Mouse (Mus musculus) hindbrain, embryonic 13.5 days (tissue): Measurements from ENCODE around the gene Gm49355. TPM values are rescaled to one million over a fixed set of nuclear protein-coding genes. Genes with fewer than 3 reads are reported as not detected.
A peak's percentile ranks its signal among the peaks of the same experiment; 100 is the strongest.

ENCODE experiments used
- ATAC-seq: fragments of 200-750 bp; cut with Nextera tagmentation; 2 replicates; pipeline ENCODE4 v1.8.0; 2017; ENCODE audit warnings: moderate TSS enrichment; ENCODE audit not compliant: low FRiP score
- H3K27ac ChIP-seq: fragments of 300-500 bp; sonication (generic); 2 replicates; pipeline ENCODE4 v1.5.1; 2015; ENCODE audit warnings: inconsistent platforms, mild to moderate bottlenecking, moderate library complexity
- H3K27me3 ChIP-seq: fragments of 300-500 bp; sonication (generic); 2 replicates; pipeline ENCODE4 v1.6.1; 2015; ENCODE audit warnings: mild to moderate bottlenecking, inconsistent platforms
- H3K36me3 ChIP-seq: fragments of 300-500 bp; sonication (generic); 2 replicates; pipeline ENCODE4 v1.6.1; 2015; ENCODE audit warnings: mild to moderate bottlenecking, inconsistent platforms
- H3K4me1 ChIP-seq: fragments of 300-500 bp; sonication (generic); replicated peaks from 2 replicates; pipeline ENCODE4 v1.6.1; 2015; ENCODE audit warnings: inconsistent platforms
- H3K4me2 ChIP-seq: fragments of 300-500 bp; sonication (generic); 2 replicates; pipeline ENCODE4 v1.6.1; 2015; ENCODE audit warnings: inconsistent platforms, mild to moderate bottlenecking, moderate library complexity
- H3K4me3 ChIP-seq: fragments of 300-500 bp; sonication (generic); 2 replicates; pipeline ENCODE4 v1.5.1; 2015; ENCODE audit warnings: mild to moderate bottlenecking, inconsistent platforms
- H3K9ac ChIP-seq: fragments of 300-500 bp; sonication (generic); 2 replicates; pipeline ENCODE4 v1.6.1; 2015; ENCODE audit warnings: mild to moderate bottlenecking, inconsistent platforms
- H3K9me3 ChIP-seq: fragments of 300-500 bp; sonication (generic); 2 replicates; pipeline ENCODE4 v1.6.1; 2016; ENCODE audit warnings: inconsistent platforms
- WGBS: fragments of 180-500 bp; shearing (Covaris S2); methylation state at CpG from one replicate; pipeline ENCODE4 v1.1.7; 2015; 5-methylcytosine and 5-hydroxymethylcytosine counted together
- polyA plus RNA-seq: library from polyadenylated mRNA; unstranded; fragments of >200 nt; fragmentation: Nextera tagmentation; extraction: Ambion mirVana; gene quantifications from 2 replicates; pipeline ENCODE4 v1.2.1, GENCODE M21; 2015

Gm49355 gene
- polyA plus RNA-seq, 1 experiment from 2014 or later = not detected

DNA sequence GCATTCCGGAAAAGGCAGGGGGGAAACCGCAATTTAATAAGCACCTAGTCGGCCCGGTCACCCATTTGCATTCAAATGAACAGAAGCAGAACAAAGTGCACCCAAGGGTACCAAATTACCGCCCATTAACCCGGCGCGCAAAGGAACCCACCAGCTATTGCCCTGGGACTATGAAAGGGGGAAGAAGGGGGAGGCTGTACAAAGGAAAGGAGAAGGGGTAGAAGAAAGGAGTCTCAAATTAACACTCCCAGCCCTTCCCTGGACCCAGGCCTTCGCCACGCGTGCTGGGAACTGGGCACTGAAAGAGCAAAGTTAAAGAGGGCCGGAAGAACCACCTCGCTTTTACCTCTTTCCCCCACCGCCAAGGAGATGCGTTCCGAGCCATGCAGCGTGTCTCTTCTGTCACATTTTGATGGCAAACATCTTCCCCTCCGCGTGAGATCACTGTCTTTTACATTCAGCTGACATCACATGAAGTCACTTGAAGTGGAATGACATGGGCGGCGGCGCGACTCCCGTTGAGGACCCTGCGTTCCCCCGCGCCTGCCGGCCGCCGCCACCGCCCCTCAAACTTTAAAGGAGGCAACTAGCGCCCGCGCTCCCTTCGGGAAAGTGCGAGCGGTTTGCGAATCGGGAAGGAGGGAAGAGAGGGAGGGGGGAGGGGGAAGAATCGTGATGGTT is 61.6 kb downstream of the Gm49355 start:
- Histone ChIP-seq H3K27me3 (peaks cover 100% of the 10 kb centered on the region), H3K4me3 (no peak overlapping the region), H3K4me1 (peaks cover 22% of the 10 kb centered on the region), H3K4me2 (peak overlapping the region; percentile 8; the same call in 1 of the 2 replicates), H3K27ac (no peak overlapping the region), H3K9ac (no peak overlapping the region), H3K36me3 (no peaks in the 10 kb centered on the region), H3K9me3 (no peaks in the 10 kb centered on the region)
- under 1% methylated on average over 40 of the region's 40 CpGs for WGBS
- ATAC-seq = no peak

DNA sequence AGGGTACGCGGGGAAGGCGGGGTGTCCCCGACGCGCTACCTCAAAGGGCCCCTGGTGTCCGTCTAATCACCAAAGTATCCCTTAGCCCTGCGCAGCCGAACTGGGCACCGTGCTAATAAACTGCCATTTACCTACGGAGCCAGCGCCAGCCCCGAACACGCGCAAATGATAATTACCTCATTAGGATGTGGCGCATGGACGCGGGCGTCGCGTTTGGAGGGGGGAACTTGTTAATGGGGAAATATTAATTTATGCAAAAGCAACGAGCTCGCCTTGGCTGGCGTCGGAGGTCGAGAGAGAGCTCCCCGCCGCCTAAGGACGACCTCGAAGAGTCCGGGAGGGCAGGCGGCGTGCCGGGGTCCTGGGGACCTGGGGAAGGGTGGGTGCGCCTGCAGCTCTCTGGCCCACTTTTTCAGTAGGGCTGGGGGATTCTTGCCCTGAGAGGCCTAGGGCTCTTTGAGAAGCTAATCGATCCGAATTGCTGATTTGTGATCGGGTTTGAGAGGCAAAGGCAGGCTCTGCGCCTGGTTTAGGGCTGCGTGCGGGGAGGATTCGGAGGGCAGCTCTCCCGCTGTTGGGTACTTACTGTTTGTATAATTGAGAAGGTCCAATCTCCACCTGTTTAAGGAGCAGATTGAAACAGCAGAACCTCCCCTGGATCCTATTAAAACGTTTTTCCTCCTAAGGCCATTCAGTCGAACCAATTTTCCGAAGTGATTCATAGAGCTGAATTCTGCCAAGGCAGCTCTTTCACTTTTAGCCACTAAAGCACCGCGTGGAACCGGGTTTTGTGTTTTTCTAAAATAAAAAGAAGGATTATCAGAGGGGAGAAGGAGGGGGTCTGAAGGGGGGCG is 62.5 kb downstream of the Gm49355 start:
- under 1% methylated on average over 50 of the region's 50 CpGs for WGBS
- H3K9me3 ChIP-seq = no peaks in the 10 kb centered on the region
- no peak overlapping the region for H3K9ac ChIP-seq
- H3K36me3 ChIP-seq = no peaks in the 10 kb centered on the region
- H3K4me3 ChIP-seq = peak overlapping the region; percentile 4; the same call in 1 of the 2 replicates
- peaks cover 100% of the 10 kb centered on the region for H3K27me3 ChIP-seq
- H3K4me2 ChIP-seq = 0 out of 2 replicates have a peak overlapping the region, but pooled peaks have one; percentile 8
- H3K4me1 ChIP-seq = peaks cover 22% of the 10 kb centered on the region
- no peak overlapping the region for H3K27ac ChIP-seq
- ATAC-seq = no peak

DNA sequence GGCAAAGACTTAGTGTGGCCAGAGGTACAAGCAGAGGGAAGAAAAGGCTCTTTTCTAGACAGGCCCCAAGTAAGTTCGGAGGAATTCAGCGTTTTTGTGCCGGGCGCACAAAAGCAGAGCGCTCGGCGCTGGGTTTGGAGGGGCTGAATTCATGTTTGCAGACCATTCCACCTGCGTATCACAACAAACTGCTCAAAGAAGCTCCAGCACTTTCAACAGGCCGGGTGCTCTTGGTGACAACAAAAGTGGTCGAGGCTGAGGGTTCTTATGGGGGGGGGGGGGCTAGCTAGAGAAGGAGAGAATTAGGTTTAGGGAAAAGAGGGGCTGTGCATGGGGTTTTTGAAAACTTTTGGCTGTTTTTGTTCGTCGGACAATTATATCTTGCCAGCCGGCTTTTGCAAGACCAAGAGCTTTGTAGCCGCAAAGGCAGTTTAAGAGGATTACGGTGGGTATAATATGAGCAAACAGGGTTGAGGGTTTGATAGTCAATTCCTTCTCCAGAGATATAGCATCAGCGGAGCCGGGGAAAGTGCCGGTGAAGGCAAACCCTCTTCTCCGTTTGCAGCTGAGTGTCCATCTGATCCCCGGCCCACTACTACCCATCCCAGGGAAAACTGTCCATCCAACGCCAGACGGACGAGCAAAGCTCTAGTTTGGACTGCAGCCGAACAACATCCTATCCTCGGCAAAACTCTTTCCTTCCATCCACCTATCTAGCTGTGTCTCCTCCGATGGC is 63.3 kb downstream of the Gm49355 start:
- no peak overlapping the region for H3K9ac ChIP-seq
- no peak overlapping the region for H3K4me3 ChIP-seq
- H3K36me3 ChIP-seq = no peaks in the 10 kb centered on the region
- H3K9me3 ChIP-seq = no peaks in the 10 kb centered on the region
- H3K4me2 ChIP-seq = no peak overlapping the region
- no peak overlapping the region for H3K27ac ChIP-seq
- WGBS = under 1% methylated on average over 26 of the region's 26 CpGs
- peaks cover 20% of the 10 kb centered on the region for H3K4me1 ChIP-seq
- ATAC-seq = no peak
- H3K27me3 ChIP-seq = peaks cover 100% of the 10 kb centered on the region

DNA sequence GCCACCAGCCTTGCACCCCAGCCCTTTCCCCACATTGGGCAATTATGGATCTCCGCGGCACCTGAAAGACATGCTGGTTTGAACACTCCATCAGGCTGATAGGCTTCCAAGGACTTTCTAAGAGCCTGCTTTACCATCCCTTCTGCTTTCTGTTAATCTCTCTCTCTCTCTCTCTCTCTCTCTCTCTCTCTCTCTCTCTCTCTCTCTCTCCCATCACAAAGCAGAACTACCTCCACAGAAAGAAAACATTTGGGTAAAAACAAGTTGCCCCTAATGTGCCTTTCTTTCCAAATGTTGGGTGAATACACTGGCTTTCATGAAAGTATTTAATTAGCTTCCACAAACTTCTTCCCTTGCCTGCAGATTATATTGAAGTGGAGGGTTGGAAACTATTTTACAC is 64.3 kb downstream of the Gm49355 start, which contains the start of gene Fezf2:
Gene Fezf2, minus strand, starts transcription at position 101 of the 400 bp plus-strand sequence.
- Histone ChIP-seq H3K9ac (no peak within 1 kb of the TSS), H3K4me1 (peaks cover 20% of the 10 kb centered on the region), H3K4me2 (no peak within 1 kb of the TSS), H3K36me3 (no peaks in the 10 kb centered on the region), H3K4me3 (no peak within 1 kb of the TSS), H3K27me3 (peaks cover 99% of the 10 kb centered on the region), H3K9me3 (no peaks in the 10 kb centered on the region), H3K27ac (no peak within 1 kb of the TSS)
- no peak for ATAC-seq
- WGBS = 10% methylated on average over 2 of the region's 2 CpGs

DNA sequence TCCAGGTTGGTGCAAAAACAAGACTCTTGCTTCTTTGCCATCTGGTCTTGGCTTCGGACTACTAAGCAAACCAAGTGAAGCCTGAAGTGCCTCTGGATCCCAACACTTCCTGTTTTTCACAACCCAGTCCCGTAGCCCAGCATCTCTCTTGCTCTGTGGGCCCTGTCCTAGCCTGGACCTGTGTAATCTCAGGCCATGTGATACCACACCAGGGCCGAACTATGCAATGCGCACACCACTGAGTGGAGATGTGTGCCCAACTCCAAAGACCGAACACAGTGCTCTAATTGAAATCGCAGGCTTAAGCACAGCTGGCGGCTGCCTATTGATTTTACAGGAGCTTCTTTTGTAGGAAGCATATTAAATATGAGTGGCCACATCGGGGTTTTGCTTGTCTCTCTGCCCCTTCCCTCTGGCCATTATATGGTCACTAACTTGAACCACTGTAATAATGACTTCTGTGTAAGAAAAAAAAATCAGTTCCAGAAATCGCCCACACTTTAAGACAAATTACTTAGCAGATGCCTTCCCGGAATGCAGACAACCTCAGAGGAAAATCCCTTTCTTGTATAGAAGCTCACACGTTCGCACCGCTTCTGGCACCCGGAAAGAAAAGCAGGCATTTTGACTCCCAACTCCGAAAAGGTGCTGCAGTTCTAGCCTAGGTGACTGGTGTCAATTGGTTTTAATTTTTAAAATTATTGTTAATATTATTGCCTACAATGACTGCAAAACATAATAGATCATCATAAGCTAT is 65.7 kb downstream of the Gm49355 start:
- WGBS = 2% methylated on average over 15 of the region's 15 CpGs
- H3K4me2 ChIP-seq = no peak overlapping the region
- H3K4me1 ChIP-seq = peaks cover 18% of the 10 kb centered on the region
- no peaks in the 10 kb centered on the region for H3K9me3 ChIP-seq
- peaks cover 99% of the 10 kb centered on the region for H3K27me3 ChIP-seq
- no peaks in the 10 kb centered on the region for H3K36me3 ChIP-seq
- H3K9ac ChIP-seq = no peak overlapping the region
- no peak overlapping the region for H3K4me3 ChIP-seq
- no peak for ATAC-seq
- H3K27ac ChIP-seq = no peak overlapping the region

DNA sequence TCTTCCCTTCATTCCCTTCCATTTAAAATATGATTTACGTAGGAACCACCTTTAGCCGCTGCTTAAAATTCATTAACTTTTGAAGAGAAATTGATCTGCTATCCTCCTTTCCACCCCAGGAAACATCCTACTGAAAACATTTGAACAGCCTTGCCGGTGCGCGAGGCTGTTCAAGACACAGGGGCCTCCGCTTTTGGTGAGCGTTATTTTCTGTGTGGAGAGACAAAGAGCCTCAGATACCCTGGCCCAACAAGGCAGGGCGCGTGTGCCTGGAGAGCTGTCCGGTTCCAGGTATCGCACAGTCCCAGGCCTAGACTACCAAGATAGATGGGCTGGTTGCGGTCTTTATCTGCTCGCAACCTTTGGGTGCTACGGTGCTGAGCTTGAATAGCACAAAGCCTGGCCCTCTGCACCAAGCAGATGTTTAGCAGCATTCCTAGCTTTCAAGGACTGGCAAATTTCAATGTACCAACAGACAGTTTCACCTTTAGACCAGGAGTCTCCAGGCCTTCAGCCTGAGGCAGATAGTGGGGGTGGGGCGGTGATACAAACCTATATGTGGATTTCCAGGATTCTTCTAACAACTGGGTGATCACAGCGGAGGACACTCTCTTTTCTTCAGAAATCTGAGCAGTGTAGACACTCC is 66.6 kb downstream of the Gm49355 start:
- Histone ChIP-seq H3K27me3 (peaks cover 98% of the 10 kb centered on the region), H3K36me3 (no peaks in the 10 kb centered on the region), H3K27ac (no peak overlapping the region), H3K4me3 (no peak overlapping the region), H3K9me3 (no peaks in the 10 kb centered on the region), H3K9ac (no peak overlapping the region), H3K4me1 (peaks cover 9% of the 10 kb centered on the region), H3K4me2 (no peak overlapping the region)
- ATAC-seq = no peak
- 4% methylated on average over 16 of the region's 16 CpGs for WGBS

Other genes with a start within 250 kb of the Gm49355 start
- 31.5 and 34.8 TPM in 2 replicates for gene 3830406C13Rik, start 197 bp downstream of the Gm49355 start, polyA plus RNA-seq
- 0.10 and 0.74 TPM in 2 replicates for gene Fezf2, start 64.2 kb downstream of the Gm49355 start, polyA plus RNA-seq